Mouse (Mus musculus): Measurements from ENCODE around the gene Focad. TPM values are rescaled to one million over a fixed set of nuclear protein-coding genes. Genes with fewer than 3 reads are reported as not detected.

Gene Focad
- polyA plus RNA-seq, 1 experiment: 7.2 TPM

GRCm38 (mm10) chr4:88194256-88194655 lies 99.8 kb downstream of the Focad start:
- no peak for TF ChIP-seq CTCF (IDR thresholded peaks at IDR 0.05; ENCODE audit: control insufficient read depth, insufficient read depth, insufficient replicate concordance, low read depth, low read length)
- TF ChIP-seq POLR2A (IDR thresholded peaks at IDR 0.05; ENCODE audit: control insufficient read depth, low read depth, low read length): no peak
- Histone ChIP-seq H3K27ac (ENCODE audit: control insufficient read depth, insufficient read depth, low read depth, low read length) (no peak overlapping the region), H3K4me3 (ENCODE audit: control insufficient read depth, low read depth, low read length) (no peak overlapping the region), H3K4me1 (ENCODE audit: control insufficient read depth, insufficient read depth, low read length) (no peaks in the 10 kb centered on the region), H3K27me3 (ENCODE audit: control insufficient read depth, insufficient read depth, low read length) (no peaks in the 10 kb centered on the region), H3K36me3 (ENCODE audit: control insufficient read depth, insufficient read depth, low read length) (no peaks in the 10 kb centered on the region)

DNA sequence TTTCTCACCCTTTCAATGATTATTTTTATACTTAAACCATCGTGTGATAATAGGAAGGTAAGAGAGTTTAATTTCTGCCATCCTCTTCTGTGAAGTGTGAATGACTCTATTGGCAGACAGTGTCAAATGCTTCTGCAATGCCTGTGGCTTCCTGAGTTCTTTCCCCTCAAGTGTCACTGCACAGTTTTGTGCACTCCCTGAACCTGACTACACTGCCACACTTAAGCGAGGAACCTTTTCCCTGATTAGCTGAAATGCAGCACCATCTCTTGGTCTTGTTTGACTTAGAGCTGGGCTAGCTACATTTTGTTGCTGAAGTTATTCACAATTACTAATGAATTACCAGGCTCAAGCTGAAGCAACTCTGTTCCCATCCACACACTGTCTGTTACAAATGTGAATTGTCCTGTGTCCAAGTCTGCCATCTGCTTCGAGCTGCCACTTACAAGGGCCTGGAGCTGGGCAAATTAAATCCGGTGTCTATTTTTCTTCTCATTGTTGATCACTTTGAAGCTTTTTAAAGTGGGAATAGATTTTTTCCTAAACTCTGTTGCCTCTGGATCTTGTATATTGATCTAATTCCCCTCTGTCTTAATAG lies 101.6 kb downstream of the Focad start:
- no peak overlapping the region for H3K4me3 ChIP-seq (ENCODE audit: control insufficient read depth, low read depth, low read length)
- no peaks in the 10 kb centered on the region for H3K36me3 ChIP-seq (ENCODE audit: control insufficient read depth, insufficient read depth, low read length)
- no peaks in the 10 kb centered on the region for H3K4me1 ChIP-seq (ENCODE audit: control insufficient read depth, insufficient read depth, low read length)
- H3K27ac ChIP-seq (ENCODE audit: control insufficient read depth, insufficient read depth, low read depth, low read length): no peak overlapping the region
- TF ChIP-seq POLR2A (IDR thresholded peaks at IDR 0.05; ENCODE audit: control insufficient read depth, low read depth, low read length): no peak
- no peak for TF ChIP-seq CTCF (IDR thresholded peaks at IDR 0.05; ENCODE audit: control insufficient read depth, insufficient read depth, insufficient replicate concordance, low read depth, low read length)
- no peaks in the 10 kb centered on the region for H3K27me3 ChIP-seq (ENCODE audit: control insufficient read depth, insufficient read depth, low read length)

GRCm38 (mm10) chr4:88196500-88196912 lies 102.1 kb downstream of the Focad start:
- Histone ChIP-seq H3K27me3 (ENCODE audit: control insufficient read depth, insufficient read depth, low read length) (no peaks in the 10 kb centered on the region), H3K4me3 (ENCODE audit: control insufficient read depth, low read depth, low read length) (no peak overlapping the region), H3K4me1 (ENCODE audit: control insufficient read depth, insufficient read depth, low read length) (no peaks in the 10 kb centered on the region), H3K27ac (ENCODE audit: control insufficient read depth, insufficient read depth, low read depth, low read length) (no peak overlapping the region), H3K36me3 (ENCODE audit: control insufficient read depth, insufficient read depth, low read length) (no peaks in the 10 kb centered on the region)
- TF ChIP-seq CTCF (IDR thresholded peaks at IDR 0.05; ENCODE audit: control insufficient read depth, insufficient read depth, insufficient replicate concordance, low read depth, low read length): no peak
- no peak for TF ChIP-seq POLR2A (IDR thresholded peaks at IDR 0.05; ENCODE audit: control insufficient read depth, low read depth, low read length)

DNA sequence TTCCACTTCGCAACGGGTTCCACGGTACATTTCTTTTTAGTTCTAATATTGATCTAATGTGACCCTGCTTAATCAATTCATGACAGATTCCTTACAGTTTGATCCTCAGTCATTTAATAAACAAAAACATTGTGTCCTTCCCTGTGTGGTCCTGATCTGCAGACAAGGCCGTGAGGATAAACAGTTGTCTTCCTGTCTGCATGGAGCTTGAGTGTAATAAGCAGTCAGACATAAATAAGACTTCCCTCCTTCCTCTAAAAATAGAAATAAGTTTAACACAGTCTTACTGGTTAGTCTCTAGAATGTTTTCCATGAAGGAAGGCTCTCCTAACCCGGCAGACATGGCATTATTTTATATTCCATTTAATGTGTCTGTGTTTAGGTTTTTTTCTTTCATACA lies 102.8 kb downstream of the Focad start:
- Histone ChIP-seq H3K4me3 (ENCODE audit: control insufficient read depth, low read depth, low read length) (no peak overlapping the region), H3K27ac (ENCODE audit: control insufficient read depth, insufficient read depth, low read depth, low read length) (no peak overlapping the region), H3K36me3 (ENCODE audit: control insufficient read depth, insufficient read depth, low read length) (no peaks in the 10 kb centered on the region), H3K4me1 (ENCODE audit: control insufficient read depth, insufficient read depth, low read length) (no peaks in the 10 kb centered on the region), H3K27me3 (ENCODE audit: control insufficient read depth, insufficient read depth, low read length) (no peaks in the 10 kb centered on the region)
- TF ChIP-seq CTCF (IDR thresholded peaks at IDR 0.05; ENCODE audit: control insufficient read depth, insufficient read depth, insufficient replicate concordance, low read depth, low read length) (no peak), POLR2A (IDR thresholded peaks at IDR 0.05; ENCODE audit: control insufficient read depth, low read depth, low read length) (no peak)

- Histone ChIP-seq H3K27ac (ENCODE audit: control insufficient read depth, insufficient read depth, low read depth, low read length) (no peak overlapping the region), H3K36me3 (ENCODE audit: control insufficient read depth, insufficient read depth, low read length) (no peaks in the 10 kb centered on the region), H3K4me3 (ENCODE audit: control insufficient read depth, low read depth, low read length) (no peak overlapping the region), H3K27me3 (ENCODE audit: control insufficient read depth, insufficient read depth, low read length) (no peaks in the 10 kb centered on the region), H3K4me1 (ENCODE audit: control insufficient read depth, insufficient read depth, low read length) (no peaks in the 10 kb centered on the region)
- no peak for TF ChIP-seq POLR2A (IDR thresholded peaks at IDR 0.05; ENCODE audit: control insufficient read depth, low read depth, low read length)
- no peak for TF ChIP-seq CTCF (IDR thresholded peaks at IDR 0.05; ENCODE audit: control insufficient read depth, insufficient read depth, insufficient replicate concordance, low read depth, low read length)
Measured at GRCm38 (mm10) chr4:88199186-88199585, 104.8 kb downstream of the Focad start.

- Histone ChIP-seq H3K27me3 (ENCODE audit: control insufficient read depth, insufficient read depth, low read length) (no peaks in the 10 kb centered on the region), H3K27ac (ENCODE audit: control insufficient read depth, insufficient read depth, low read depth, low read length) (no peak overlapping the region), H3K4me1 (ENCODE audit: control insufficient read depth, insufficient read depth, low read length) (no peaks in the 10 kb centered on the region), H3K36me3 (ENCODE audit: control insufficient read depth, insufficient read depth, low read length) (no peaks in the 10 kb centered on the region), H3K4me3 (ENCODE audit: control insufficient read depth, low read depth, low read length) (no peak overlapping the region)
- TF ChIP-seq CTCF (IDR thresholded peaks at IDR 0.05; ENCODE audit: control insufficient read depth, insufficient read depth, insufficient replicate concordance, low read depth, low read length) (no peak), POLR2A (IDR thresholded peaks at IDR 0.05; ENCODE audit: control insufficient read depth, low read depth, low read length) (no peak)
Measured at GRCm38 (mm10) chr4:88201047-88201446, 106.6 kb downstream of the Focad start.

GRCm38 (mm10) chr4:88208676-88209075 lies 114.2 kb downstream of the Focad start:
- TF ChIP-seq POLR2A (IDR thresholded peaks at IDR 0.05; ENCODE audit: control insufficient read depth, low read depth, low read length) (no peak), CTCF (IDR thresholded peaks at IDR 0.05; ENCODE audit: control insufficient read depth, insufficient read depth, insufficient replicate concordance, low read depth, low read length) (no peak)
- no peaks in the 10 kb centered on the region for H3K27me3 ChIP-seq (ENCODE audit: control insufficient read depth, insufficient read depth, low read length)
- H3K4me3 ChIP-seq (ENCODE audit: control insufficient read depth, low read depth, low read length): no peak overlapping the region
- H3K27ac ChIP-seq (ENCODE audit: control insufficient read depth, insufficient read depth, low read depth, low read length): no peak overlapping the region
- H3K36me3 ChIP-seq (ENCODE audit: control insufficient read depth, insufficient read depth, low read length): no peaks in the 10 kb centered on the region
- H3K4me1 ChIP-seq (ENCODE audit: control insufficient read depth, insufficient read depth, low read length): no peaks in the 10 kb centered on the region
